In the genomic region with DNA sequence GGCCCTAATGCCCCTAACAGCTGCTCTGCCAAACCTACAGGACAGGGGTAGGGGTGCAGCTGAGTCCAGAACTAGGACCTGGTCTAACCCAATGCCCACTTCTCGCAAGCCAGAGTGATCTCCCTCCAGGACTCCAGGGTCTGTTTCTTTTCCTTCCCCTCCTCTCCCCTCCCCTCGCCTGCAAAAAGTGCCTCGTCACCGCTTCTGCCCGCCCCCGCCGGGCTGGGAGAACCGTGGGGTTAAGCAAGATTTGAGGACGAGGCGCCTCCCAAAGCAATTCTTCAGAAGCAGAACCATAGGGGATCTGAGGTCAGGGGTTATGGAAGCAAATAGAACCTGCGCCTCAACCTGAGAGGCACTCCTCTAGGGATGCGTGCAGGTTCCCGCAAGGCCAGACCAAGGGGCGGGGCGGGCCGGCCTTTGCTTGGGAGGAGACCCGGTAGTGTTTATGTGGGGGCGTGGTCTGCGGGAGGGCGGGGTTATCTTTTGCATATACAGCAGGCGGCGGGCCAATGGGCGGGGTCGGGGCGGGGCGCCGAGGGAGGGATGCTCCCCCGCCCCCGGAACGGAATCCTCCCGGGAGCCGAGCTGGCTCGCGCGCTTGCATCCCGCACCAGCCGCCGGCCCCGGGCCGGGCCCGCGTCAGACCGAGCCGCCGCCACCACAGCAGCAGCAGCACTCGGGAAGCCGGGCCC, we compare ENCODE assay signal across 8 mouse cellular contexts. TPM values are rescaled to one million over a fixed set of nuclear protein-coding genes. Genes with fewer than 3 reads are reported as not detected.
DNase-seq lines count a peak whose midpoint lies in the region; ATAC-seq lines count a peak whose summit lies in the region.

A gene (plus strand): TSS at position 229 of the 695 bp plus-strand sequence.

- peaks cover 55% of the 10 kb centered on the region for H3K4me1 ChIP-seq in megakaryocyte, embryonic 14.5 days

- peaks cover 42% of the 10 kb centered on the region for H3K27me3 ChIP-seq in megakaryocyte, embryonic 14.5 days (replicated peaks)

- peak; percentile 71 for ATAC-seq in common myeloid progenitor, adult 5-6 weeks (replicated peaks; ENCODE audit: low read depth, poor library complexity, severe bottlenecking)

- peak; percentile 98 for DNase-seq in ZHBTc4 (ENCODE audit: low read depth, low spot score)
- peak; percentile 94 for DNase-seq in gastrocnemius, adult 8-10 months (ENCODE audit: low spot score in 2 of 2)
- peak; percentile 37 for DNase-seq in hindlimb bud, embryonic 11.5 days (ENCODE audit: extremely low spot score, low read depth, low spot score)
- DNase-seq in left cerebral cortex, adult 8-10 months (ENCODE audit: low spot score in 2 of 2) = peak; percentile 87 to 94
- DNase-seq in right cerebral cortex, postnatal 10 days (ENCODE audit: low spot score in 2 of 2) = peak; percentile 95
- peak; percentile 90 for DNase-seq in urinary bladder, postnatal 25 days (ENCODE audit: low spot score)

- H3K9me3 ChIP-seq in megakaryocyte, embryonic 14.5 days = 0 out of 2 replicates have a peak, but pooled peaks cover 5% of the 10 kb centered on the region

- H3K4me3 ChIP-seq in megakaryocyte, embryonic 14.5 days (replicated peaks) = peak within 1 kb of the TSS; percentile 92

- H3K36me3 ChIP-seq in megakaryocyte, embryonic 14.5 days (replicated peaks; ENCODE audit: low read length) = peaks cover 42% of the 10 kb centered on the region

RNA-seq across cellular contexts. Expression of the gene that starts here (rescaled TPM):
- 0.29 and 1.1 TPM in 2 replicates for total RNA-seq in common myeloid progenitor, adult 5-6 weeks (2017)
- 1 to 10 TPM; 1.5 to 3.4 (median 2.2) TPM for total RNA-seq in gastrocnemius, adult 8-10 months (2022)
- 10 to 100 TPM; 89.4 to 99.0 (median 95.1) TPM for total RNA-seq in left cerebral cortex, adult 8-10 months (2022)
- polyA plus RNA-seq in megakaryocyte, embryonic 14.5 days (2012; ENCODE audit: insufficient read depth, low replicate concordance) = 2.0 and 2.4 TPM in 2 replicates

Comparison
In these comparisons a context has a peak if more than half of its experiments do, and no peak if none do; other contexts are left out.
1. Peak in every context shown above with its lines: DNase-seq, ATAC-seq and H3K4me3 ChIP-seq.
2. RNA of the gene that starts here (total RNA-seq): 89.4 to 99.0 TPM in left cerebral cortex, adult 8-10 months; 1.5 to 3.4 TPM in gastrocnemius, adult 8-10 months and 0.29 to 1.1 TPM in common myeloid progenitor, adult 5-6 weeks; every median in the first group is over 10 times any median in the second.
3. DNase-seq: peak in every context shown above with its lines; median percentile 98 in ZHBTc4; 95 in right cerebral cortex, postnatal 10 days; 94 in gastrocnemius, adult 8-10 months; 90 in left cerebral cortex, adult 8-10 months; 90 in urinary bladder, postnatal 25 days; 37 in hindlimb bud, embryonic 11.5 days.